Mouse (Mus musculus) retina, postnatal 7 days (tissue): ENCODE measurements at regions not wholly inside any gene's neighbourhood (a gene's known extent, or its start where the extent isn't known, plus 50 kb on each side); places are given as distances from the start of the nearest gene placed in this dataset.
A peak's percentile ranks its signal among the peaks of the same experiment; 100 is the strongest.

Experiments
- DNase-seq: peaks from one replicate; pipeline ENCODE4 v3.0.0-alpha.2; 2012; ENCODE audit warnings: low read depth, low spot score

DNA sequence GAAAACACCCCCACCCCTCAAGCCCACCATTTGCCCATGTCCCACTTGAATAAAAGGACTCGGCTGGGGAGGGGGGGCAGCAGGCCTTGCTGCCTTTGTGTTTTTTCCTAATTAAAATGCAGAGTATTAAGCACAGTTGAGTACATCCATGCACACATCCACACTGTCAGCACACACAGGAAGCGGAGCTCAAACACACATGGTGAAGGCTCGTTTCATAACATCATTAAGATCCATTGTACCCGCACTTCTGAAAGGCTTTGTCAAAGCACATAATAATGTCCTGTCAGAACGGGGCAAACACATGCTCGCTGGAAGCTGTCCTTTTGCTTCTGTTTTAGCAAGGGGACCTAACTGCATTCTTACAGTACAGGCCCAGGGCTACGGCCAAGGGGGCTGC is 75.3 kb upstream of the Arhgap21 start:
- DNase-seq: peak; percentile 13

DNA sequence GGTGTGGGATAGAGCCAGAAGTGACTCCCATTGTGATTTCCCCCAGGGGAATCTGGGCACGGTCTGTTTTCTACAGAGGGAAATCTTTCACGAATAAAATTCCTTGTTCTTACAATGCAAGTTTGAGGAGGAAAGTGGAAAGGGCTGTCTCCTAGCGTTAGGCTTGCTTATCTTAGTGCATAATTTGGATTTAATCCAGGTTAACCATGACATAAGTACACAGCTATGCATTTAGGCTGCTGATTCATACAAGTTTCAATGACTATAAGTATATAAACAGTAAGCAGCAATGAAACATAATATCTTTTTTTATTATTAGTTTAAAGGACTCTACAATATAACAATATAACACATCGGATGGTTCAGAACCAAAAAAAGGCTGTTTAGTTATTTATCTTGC is 74.6 kb upstream of the Arhgap21 start:
- DNase-seq: no peak

DNA sequence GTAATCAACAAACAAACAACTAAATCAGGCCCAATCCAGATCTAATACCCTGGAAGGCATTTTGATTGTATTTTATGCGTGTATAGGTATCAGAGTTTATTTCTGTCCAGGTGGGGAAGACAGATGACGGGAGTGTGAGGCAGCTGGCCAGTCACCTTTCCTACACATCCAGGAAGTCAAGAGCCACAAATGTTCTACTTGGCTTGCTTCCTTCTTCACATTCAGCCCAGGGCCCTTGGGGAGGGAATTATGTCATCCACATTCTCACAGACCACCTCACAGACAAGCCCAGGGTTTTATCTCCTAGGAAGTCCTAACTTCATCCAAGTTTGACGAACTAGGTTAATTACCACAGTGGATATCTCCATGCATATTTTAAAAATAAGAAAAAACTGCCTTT is 68.9 kb upstream of the Arhgap21 start:
- DNase-seq: no peak

DNA sequence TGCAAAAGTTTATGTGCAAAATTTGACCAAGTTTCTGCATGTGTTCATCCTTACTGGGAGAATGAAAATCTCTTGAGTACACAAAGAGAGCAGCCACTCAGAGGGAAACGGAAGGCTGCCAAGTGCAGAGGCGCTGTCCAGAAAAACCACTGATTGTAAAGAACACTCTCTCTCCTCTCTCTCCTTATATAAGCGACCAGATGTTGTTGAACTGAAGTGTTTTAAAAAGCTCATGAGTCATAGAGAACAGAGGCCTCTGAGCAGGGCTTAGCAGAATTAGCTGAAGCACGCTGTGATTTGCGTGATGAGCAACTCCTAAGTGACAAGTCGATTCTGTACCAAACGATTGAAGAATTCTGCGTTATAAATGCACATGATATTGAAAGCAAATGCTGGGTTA is 68.5 kb upstream of the Arhgap21 start:
- no peak for DNase-seq

DNA sequence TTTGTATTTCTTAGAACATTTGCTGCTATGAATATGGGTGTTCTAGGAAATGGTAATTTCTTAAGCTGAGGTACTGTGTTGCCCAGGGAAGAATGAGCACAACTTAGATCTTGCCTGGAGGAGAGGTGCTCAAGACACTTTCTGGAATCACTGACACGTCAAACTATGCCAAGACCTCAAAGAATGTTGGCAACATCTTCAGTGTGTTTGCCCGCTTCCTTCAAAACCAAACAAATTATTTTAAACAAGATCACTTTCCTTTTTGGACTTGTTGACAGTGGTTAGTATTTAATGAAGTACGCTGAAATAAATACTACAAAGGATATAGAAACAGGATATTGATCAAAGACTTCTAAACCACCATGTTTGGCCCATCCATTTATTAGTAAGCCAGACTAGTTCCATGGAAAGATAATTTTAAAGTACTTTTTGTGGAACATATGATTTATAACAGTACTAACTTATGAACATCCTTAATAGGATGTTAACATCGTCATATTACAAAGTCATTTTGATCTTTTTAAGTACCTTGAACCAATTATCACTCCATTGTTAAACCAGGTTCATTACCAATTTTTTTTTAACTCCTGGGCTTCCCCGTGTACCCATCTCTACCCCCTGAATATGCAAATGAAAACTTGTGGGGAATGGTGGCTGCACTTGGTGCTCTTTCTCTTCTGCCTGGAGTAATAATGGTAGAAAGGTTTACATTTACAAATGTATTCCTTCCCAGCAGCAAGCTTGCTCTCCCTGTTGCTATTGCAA is 67.4 kb upstream of the Arhgap21 start:
- DNase-seq: no peak

DNA sequence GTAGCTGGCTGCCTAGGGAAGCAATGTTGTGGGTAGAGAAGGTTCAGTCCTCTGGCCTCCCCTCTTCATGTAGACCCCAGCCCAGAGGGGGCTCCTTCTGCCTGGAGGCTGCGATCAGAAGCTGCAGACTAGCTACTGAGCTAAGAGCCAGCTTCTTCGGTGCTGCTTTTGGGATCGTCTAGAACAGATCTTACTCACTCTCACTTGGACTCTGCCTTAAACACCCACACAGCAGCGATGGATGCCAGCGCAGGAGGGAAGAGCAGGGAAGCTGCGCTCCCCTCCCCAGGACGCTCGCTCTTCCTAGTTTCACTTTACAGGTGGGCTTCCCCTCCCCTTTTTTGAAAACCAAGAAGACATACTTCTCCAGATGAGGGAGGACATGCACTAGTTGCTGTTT is 66.0 kb upstream of the Arhgap21 start:
- DNase-seq: no peak

GRCm38 (mm10) chr2:21030650-21031049 is 62.0 kb upstream of the Arhgap21 start:
- no peak for DNase-seq

DNA sequence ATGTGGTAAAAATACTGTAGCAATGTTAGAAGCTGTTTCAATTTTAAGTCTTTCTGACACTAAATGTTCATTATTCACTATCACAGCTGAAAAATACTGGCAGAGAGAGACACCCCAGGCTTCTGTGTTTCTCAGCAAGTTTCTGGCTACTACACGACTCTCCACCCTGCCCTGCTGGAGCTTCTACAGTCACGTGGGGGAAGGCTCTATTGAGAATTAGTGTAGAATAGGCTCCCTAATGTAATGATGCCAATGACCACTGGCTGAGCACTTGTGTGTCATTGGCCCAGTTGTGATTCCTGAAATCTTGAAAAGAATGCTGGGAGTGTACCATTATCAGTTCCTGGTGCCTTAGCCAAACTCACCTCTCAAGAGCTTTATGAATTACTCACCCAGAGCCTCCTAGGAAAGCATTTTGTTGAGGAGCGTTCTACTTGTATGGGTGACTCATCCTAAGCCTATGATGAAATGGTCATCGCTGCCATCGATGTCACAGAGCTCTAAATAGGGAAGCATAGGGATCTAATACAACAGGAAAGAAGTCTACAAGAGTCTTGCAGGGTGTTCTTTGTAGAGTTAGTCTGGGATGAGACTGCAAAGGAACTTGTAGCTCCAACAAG is 60.8 kb upstream of the Arhgap21 start:
- DNase-seq: no peak

DNA sequence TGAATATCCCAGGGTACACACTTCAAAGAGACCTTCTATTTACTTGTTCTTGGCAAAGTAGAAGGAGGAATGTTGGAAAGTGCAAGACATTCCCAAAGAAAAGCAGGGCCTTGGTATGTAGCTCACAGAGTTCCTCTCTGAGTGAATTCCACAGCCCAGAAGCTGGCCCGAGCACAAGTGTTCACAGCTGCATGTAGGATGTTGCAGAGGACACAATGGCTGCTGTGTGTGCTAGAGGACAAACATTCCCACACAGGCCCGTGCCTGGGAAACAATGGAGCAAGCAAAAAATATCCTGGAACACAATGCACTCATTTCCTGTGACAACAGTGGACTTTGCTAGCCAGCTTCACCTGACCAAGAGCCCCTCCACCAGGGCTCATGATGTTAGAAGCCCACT is 59.9 kb upstream of the Arhgap21 start:
- DNase-seq: no peak

DNA sequence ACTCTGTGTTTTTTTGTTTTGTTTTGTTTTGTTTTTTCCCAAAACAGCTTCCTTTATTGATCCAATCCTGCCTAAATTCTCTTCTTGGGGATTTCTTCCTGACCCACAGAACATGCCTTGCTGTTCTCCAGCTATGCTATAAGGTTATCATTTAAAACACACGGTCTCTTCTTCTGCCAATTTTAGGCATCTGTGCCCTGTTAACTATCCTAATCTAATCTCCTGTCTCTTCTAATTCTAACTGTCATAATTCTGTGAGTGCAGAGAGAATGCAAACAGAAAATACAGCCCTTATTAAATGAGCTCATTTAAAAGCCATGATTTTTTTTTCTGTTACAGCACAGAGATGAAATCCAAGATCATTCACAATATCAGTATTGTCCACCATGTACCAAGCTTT is 49.9 kb upstream of the Arhgap21 start:
- no peak for DNase-seq
